Mouse (Mus musculus) CH12.LX (cell line): ENCODE measurements around the gene Junb. TPM values are rescaled to one million over a fixed set of nuclear protein-coding genes. Genes with fewer than 3 reads are reported as not detected.
A peak's percentile ranks its signal among the peaks of the same experiment; 100 is the strongest.

ENCODE experiments used
- DNase-seq: peaks from one replicate; pipeline ENCODE4 v3.0.0-alpha.2; 2013; ENCODE audit errors: extremely low read depth
- H3K27ac ChIP-seq: 2 replicates; pipeline ENCODE4 v1.5.1; 2012; ENCODE audit warnings: low read depth, mild to moderate bottlenecking, control low read depth, moderate library complexity; ENCODE audit not compliant: insufficient read depth
- H3K27me3 ChIP-seq: replicated peaks from 2 replicates; pipeline ENCODE3; 2012; ENCODE audit warnings: inconsistent platforms
- H3K36me3 ChIP-seq, 2 experiments: replicated peaks in 1 of 2; 2 replicates each; pipeline versions ENCODE3 to v1.6.1; 2012; ENCODE audit warnings: inconsistent platforms in 1 of 2, low read length in 1 of 2, mild to moderate bottlenecking in 1 of 2, mixed read lengths in 1 of 2, moderate library complexity in 1 of 2; ENCODE audit not compliant: control insufficient read depth in 1 of 2, insufficient read depth in 1 of 2
- H3K4me1 ChIP-seq, 2 experiments: 2 replicates each; pipeline ENCODE4 v1.6.1; 2012; ENCODE audit warnings: inconsistent platforms in 1 of 2, moderate library complexity in 1 of 2; ENCODE audit not compliant: insufficient read depth in 2 of 2, control insufficient read depth in 1 of 2
- H3K4me2 ChIP-seq: 2 replicates; pipeline ENCODE4 v1.6.1; 2012; ENCODE audit warnings: low read depth, mild to moderate bottlenecking, control low read depth; ENCODE audit not compliant: poor library complexity, insufficient read depth, severe bottlenecking
- H3K4me3 ChIP-seq, 3 experiments: fragments of 150-350 bp in 1 of 3; sonication (generic) in 1 of 3; replicated peaks in 1 of 3; 2 replicates each; pipeline versions ENCODE3 to v1.5.1; 2011 to 2012; ENCODE audit warnings: low read depth in 2 of 3, low read length in 2 of 3, mild to moderate bottlenecking in 2 of 3, moderate library complexity in 2 of 3, control low read depth in 1 of 3, improper control_type of control experiment in 1 of 3, inconsistent platforms in 1 of 3, mixed read lengths in 1 of 3; ENCODE audit not compliant: poor library complexity in 1 of 3
- H3K79me2 ChIP-seq: replicated peaks from 2 replicates; pipeline ENCODE4 v1.6.1; 2012; ENCODE audit warnings: mild to moderate bottlenecking, moderate library complexity; ENCODE audit not compliant: control insufficient read depth, poor library complexity, insufficient read depth, severe bottlenecking; ENCODE audit errors: extremely low read depth
- H3K9ac ChIP-seq: 2 replicates; pipeline ENCODE4 v1.6.1; 2012; ENCODE audit warnings: low read depth, mild to moderate bottlenecking, control low read depth, moderate library complexity; ENCODE audit not compliant: insufficient read depth
- H3K9me3 ChIP-seq: replicated peaks from 2 replicates; pipeline ENCODE3; 2012; ENCODE audit warnings: low read length, inconsistent platforms, mixed read lengths
- BHLHE40 ChIP-seq: IDR thresholded peaks from 2 replicates; pipeline ENCODE4 v1.6.1; 2011; ENCODE audit warnings: mild to moderate bottlenecking, low read depth, low read length, improper control_type of control experiment
- CHD2 ChIP-seq: IDR thresholded peaks from 2 replicates; pipeline ENCODE4 v1.6.1; 2011; ENCODE audit warnings: low read length, improper control_type of control experiment
- CTCF ChIP-seq, 2 experiments: IDR thresholded peaks in 1 of 2; conservative IDR thresholded peaks in 1 of 2; 2 replicates each; pipeline ENCODE4 v1.5.1; 2011 to 2012; ENCODE audit warnings: low read depth in 2 of 2, low read length in 2 of 2, improper control_type of control experiment in 1 of 2, inconsistent platforms in 1 of 2, mild to moderate bottlenecking in 1 of 2, moderate library complexity in 1 of 2
- EP300 ChIP-seq: IDR thresholded peaks from 2 replicates; pipeline ENCODE4 v1.6.1; 2011; ENCODE audit warnings: low read length, improper control_type of control experiment
- GABPA ChIP-seq: IDR thresholded peaks from 2 replicates; pipeline ENCODE4 v1.6.1; 2012; ENCODE audit warnings: low read depth, low read length, improper control_type of control experiment, inconsistent platforms; ENCODE audit not compliant: insufficient replicate concordance
- HCFC1 ChIP-seq: IDR thresholded peaks from 2 replicates; pipeline ENCODE4 v1.6.1; 2012; ENCODE audit warnings: low read depth, mild to moderate bottlenecking, inconsistent platforms, low read length, improper control_type of control experiment
- IRF4 ChIP-seq: IDR thresholded peaks from 2 replicates; pipeline ENCODE4 v1.6.1; 2014; ENCODE audit warnings: low read depth, mild to moderate bottlenecking, inconsistent platforms, low read length, improper control_type of control experiment
- JUN ChIP-seq: IDR thresholded peaks from 2 replicates; pipeline ENCODE4 v1.6.1; 2011; ENCODE audit warnings: low read depth, mild to moderate bottlenecking, low read length, improper control_type of control experiment, moderate library complexity; ENCODE audit not compliant: insufficient read depth
- KAT2A ChIP-seq: IDR thresholded peaks from 2 replicates; pipeline ENCODE4 v1.6.1; 2012; ENCODE audit warnings: low read length, improper control_type of control experiment, inconsistent platforms; ENCODE audit not compliant: insufficient replicate concordance
- MAZ ChIP-seq: IDR thresholded peaks from 2 replicates; pipeline ENCODE4 v1.6.1; 2012; ENCODE audit warnings: low read depth, mild to moderate bottlenecking, inconsistent platforms, low read length, improper control_type of control experiment, moderate library complexity
- MXI1 ChIP-seq: IDR thresholded peaks from 2 replicates; pipeline ENCODE4 v1.6.1; 2011; ENCODE audit warnings: mild to moderate bottlenecking, low read depth, low read length, improper control_type of control experiment
- MYC ChIP-seq: IDR thresholded peaks from 2 replicates; pipeline ENCODE4 v1.6.1; 2011; ENCODE audit warnings: low read depth, mild to moderate bottlenecking, improper control_type of control experiment, low read length
- NELFE ChIP-seq: IDR thresholded peaks from 2 replicates; pipeline ENCODE4 v1.6.1; 2011; ENCODE audit warnings: low read depth, low read length, improper control_type of control experiment
- RCOR1 ChIP-seq: conservative IDR thresholded peaks from 2 replicates; pipeline ENCODE4 v1.6.1; 2012; ENCODE audit warnings: low read depth, mild to moderate bottlenecking, inconsistent platforms, low read length, improper control_type of control experiment
- SIN3A ChIP-seq: IDR thresholded peaks from 2 replicates; pipeline ENCODE4 v1.6.1; 2012; ENCODE audit warnings: low read length, improper control_type of control experiment, inconsistent platforms
- SMC3 ChIP-seq: IDR thresholded peaks from 2 replicates; pipeline ENCODE4 v1.6.1; 2011; ENCODE audit warnings: low read depth, low read length, improper control_type of control experiment
- TBP ChIP-seq: conservative IDR thresholded peaks from 2 replicates; pipeline ENCODE4 v1.6.1; 2011; ENCODE audit warnings: low read depth, low read length, improper control_type of control experiment
- TCF12 ChIP-seq: IDR thresholded peaks from 2 replicates; pipeline ENCODE4 v1.6.1; 2014; ENCODE audit warnings: low read depth, mild to moderate bottlenecking, inconsistent platforms, low read length, improper control_type of control experiment
- USF1 ChIP-seq: IDR thresholded peaks from 2 replicates; pipeline ENCODE4 v1.6.1; 2014; ENCODE audit warnings: low read depth, mild to moderate bottlenecking, inconsistent platforms, low read length, improper control_type of control experiment
- USF2 ChIP-seq: conservative IDR thresholded peaks from 2 replicates; pipeline ENCODE4 v1.6.1; 2011; ENCODE audit warnings: low read depth, low read length, improper control_type of control experiment
- ZC3H11A ChIP-seq: IDR thresholded peaks from 2 replicates; pipeline ENCODE4 v1.6.1; 2012; ENCODE audit warnings: low read depth, mild to moderate bottlenecking, inconsistent platforms, low read length, improper control_type of control experiment
- ZMIZ1 ChIP-seq: IDR thresholded peaks from 2 replicates; pipeline ENCODE4 v1.6.1; 2012; ENCODE audit warnings: low read depth, mild to moderate bottlenecking, inconsistent platforms, low read length, improper control_type of control experiment
- ZNF384 ChIP-seq: IDR thresholded peaks from 2 replicates; pipeline ENCODE4 v1.6.1; 2012; ENCODE audit warnings: low read depth, low read length, improper control_type of control experiment, inconsistent platforms
- dilution Hi-C: fragments of 300-500 bp; cut with MboI; formaldehyde crosslinking; loops from 2 replicates; pipeline ENCODE4 v1.14.3; 2020; ENCODE audit warnings: low sequenced_read_pairs; ENCODE audit not compliant: extremely low pct_unique_long_range_greater_than_20kb, extremely low pct_ligation_motif_present
- in situ Hi-C: fragments of 300-500 bp; cut with MboI; formaldehyde crosslinking; loops from 3 replicates; pipeline ENCODE4 v1.14.3; 2019; ENCODE audit warnings: low sequenced_read_pairs, low pct_ligation_motif_present, low pct_unique_long_range_greater_than_20kb, mixed read lengths
- polyA plus RNA-seq: library from polyadenylated mRNA; unstranded; fragments of >175 nt; gene quantifications from 2 replicates; pipeline ENCODE4 v1.2.1, GENCODE M21; 2012; ENCODE audit warnings: low read depth; ENCODE audit not compliant: insufficient read length
- total RNA-seq, 2 experiments: library from RNA; depleted of rRNA; stranded (reverse); fragments of 300-350 nt in 1 of 2; fragments of >200 nt in 1 of 2; gene quantifications; 2 replicates each; pipeline ENCODE4 v1.2.3; 2012 to 2014

Gene Junb
- total and polyA plus RNA-seq, 3 experiments, result 63.4 to 342 (median 217) TPM

GRCm38 (mm10) chr8:84989311-84989731 is 10.8 kb upstream of the Junb start:
- in situ Hi-C loops, result no loop called here
- Histone ChIP-seq H3K27ac (peak overlapping the region; percentile 29), H3K27me3 (no peaks in the 10 kb centered on the region), H3K4me1 (peaks cover 25 to 43% of the 10 kb centered on the region in 2 experiments), H3K36me3 (peaks cover 0 to 17% of the 10 kb centered on the region in 2 experiments), H3K4me2 (peak overlapping the region; percentile 81; the same call in 1 of the 2 replicates), H3K79me2 (no peaks in the 10 kb centered on the region), H3K9ac (peak overlapping the region; percentile 93; the same call in 1 of the 2 replicates), H3K4me3 (peak overlapping the region in 1 of 3 experiments; percentile 1), H3K9me3 (no peaks in the 10 kb centered on the region)
- dilution Hi-C loops, result no loop called here
- no peak for DNase-seq
- no peak for TF ChIP-seq ZC3H11A
- no peak for TF ChIP-seq SIN3A
- TF ChIP-seq ZMIZ1, result no peak
- no peak for TF ChIP-seq RCOR1
- TF ChIP-seq ZNF384, result no peak
- TF ChIP-seq MXI1, result 0 out of 2 replicates have a peak, but pooled peaks have one; percentile 6
- TF ChIP-seq TBP, result no peak
- no peak for TF ChIP-seq CHD2
- no peak for TF ChIP-seq HCFC1
- TF ChIP-seq MAZ, result 0 out of 2 replicates have a peak, but pooled peaks have one; percentile 10
- TF ChIP-seq NELFE, result no peak
- TF ChIP-seq MYC, result 0 out of 2 replicates have a peak, but pooled peaks have one; percentile 5
- TF ChIP-seq CTCF (conservative IDR thresholded peaks at IDR 0.05 in 1 of 2, IDR thresholded peaks at IDR 0.05 in 1 of 2; ENCODE audit: low read depth in 2 of 2, low read length in 2 of 2), result no peak
- no peak for TF ChIP-seq USF1
- no peak for TF ChIP-seq USF2

GRCm38 (mm10) chr8:84987903-84988302 is 9.4 kb upstream of the Junb start:
- peak overlapping the region; percentile 22; the same call in 1 of the 2 replicates for H3K27ac ChIP-seq
- no peaks in the 10 kb centered on the region for H3K27me3 ChIP-seq
- in situ Hi-C loops (no loop called here), dilution Hi-C loops (no loop called here)
- H3K4me1 ChIP-seq, result peaks cover 38 to 54% of the 10 kb centered on the region in 2 experiments
- H3K79me2 ChIP-seq, result no peaks in the 10 kb centered on the region
- H3K4me3 ChIP-seq, result no peak overlapping the region
- H3K36me3 ChIP-seq, result peaks cover 0 to 8% of the 10 kb centered on the region in 2 experiments
- H3K9ac ChIP-seq, result no peak overlapping the region
- DNase-seq, result no peak
- H3K9me3 ChIP-seq, result no peaks in the 10 kb centered on the region
- H3K4me2 ChIP-seq, result no peak overlapping the region
- no peak for TF ChIP-seq IRF4
- no peak for TF ChIP-seq EP300
- TF ChIP-seq BHLHE40, result no peak
- no peak for TF ChIP-seq GABPA
- TF ChIP-seq TCF12, result no peak
- no peak for TF ChIP-seq KAT2A
- no peak for TF ChIP-seq JUN
- TF ChIP-seq MXI1, result no peak
- TF ChIP-seq USF2, result no peak
- no peak for TF ChIP-seq SMC3
- TF ChIP-seq HCFC1, result no peak
